Mouse (Mus musculus) lung, embryonic 16.5 days (tissue): Measurements from ENCODE around the gene Il18. TPM values are rescaled to one million over a fixed set of nuclear protein-coding genes. Genes with fewer than 3 reads are reported as not detected.

Experiments
- ATAC-seq: fragments of 200-750 bp; cut with Nextera tagmentation; 2 replicates; pipeline ENCODE4 v1.8.0; 2017; ENCODE audit warnings: low read depth, mild to moderate bottlenecking, moderate library complexity
- H3K27ac ChIP-seq: fragments of 300-500 bp; sonication (generic); 2 replicates; pipeline ENCODE4 v1.5.1; 2014; ENCODE audit warnings: mild to moderate bottlenecking, control low read depth, low read length
- H3K27me3 ChIP-seq: fragments of 300-500 bp; sonication (generic); 2 replicates; pipeline ENCODE4 v1.6.1; 2014; ENCODE audit warnings: low read depth, low read length, mixed read lengths; ENCODE audit not compliant: control insufficient read depth, insufficient read depth
- H3K36me3 ChIP-seq: fragments of 300-500 bp; sonication (generic); 2 replicates; pipeline ENCODE4 v1.6.1; 2014; ENCODE audit warnings: low read length; ENCODE audit not compliant: control insufficient read depth, insufficient read depth
- H3K4me1 ChIP-seq: fragments of 300-500 bp; sonication (generic); replicated peaks from 2 replicates; pipeline ENCODE4 v1.6.1; 2014; ENCODE audit warnings: low read length, mixed read lengths; ENCODE audit not compliant: control insufficient read depth, insufficient read depth
- H3K4me2 ChIP-seq: fragments of 300-500 bp; sonication (generic); 2 replicates; pipeline ENCODE4 v1.6.1; 2014; ENCODE audit warnings: low read depth, low read length, control low read depth
- H3K4me3 ChIP-seq: fragments of 300-500 bp; sonication (generic); 2 replicates; pipeline ENCODE4 v1.5.1; 2014; ENCODE audit warnings: mild to moderate bottlenecking, low read length, control low read depth
- H3K9ac ChIP-seq: fragments of 300-500 bp; sonication (generic); 2 replicates; pipeline ENCODE4 v1.6.1; 2014; ENCODE audit warnings: low read length, control low read depth
- H3K9me3 ChIP-seq: fragments of 300-500 bp; sonication (generic); 2 replicates; pipeline ENCODE4 v1.6.1; 2016; ENCODE audit warnings: low read length; ENCODE audit not compliant: control insufficient read depth
- WGBS: fragments of 180-500 bp; shearing (Covaris S2); extraction: QIAGEN DNeasy Blood & Tissue Kit; methylation state at CpG from one replicate; pipeline ENCODE4 v1.1.7; 2014; 5-methylcytosine and 5-hydroxymethylcytosine counted together
- polyA plus RNA-seq: library from polyadenylated mRNA; unstranded; fragments of >200 nt; fragmentation: Nextera tagmentation; extraction: Ambion mirVana; gene quantifications from 2 replicates; pipeline ENCODE4 v1.2.1, GENCODE M21; 2015

The Il18 gene
- polyA plus RNA-seq: 5.0 and 6.5 TPM in 2 replicates

DNA sequence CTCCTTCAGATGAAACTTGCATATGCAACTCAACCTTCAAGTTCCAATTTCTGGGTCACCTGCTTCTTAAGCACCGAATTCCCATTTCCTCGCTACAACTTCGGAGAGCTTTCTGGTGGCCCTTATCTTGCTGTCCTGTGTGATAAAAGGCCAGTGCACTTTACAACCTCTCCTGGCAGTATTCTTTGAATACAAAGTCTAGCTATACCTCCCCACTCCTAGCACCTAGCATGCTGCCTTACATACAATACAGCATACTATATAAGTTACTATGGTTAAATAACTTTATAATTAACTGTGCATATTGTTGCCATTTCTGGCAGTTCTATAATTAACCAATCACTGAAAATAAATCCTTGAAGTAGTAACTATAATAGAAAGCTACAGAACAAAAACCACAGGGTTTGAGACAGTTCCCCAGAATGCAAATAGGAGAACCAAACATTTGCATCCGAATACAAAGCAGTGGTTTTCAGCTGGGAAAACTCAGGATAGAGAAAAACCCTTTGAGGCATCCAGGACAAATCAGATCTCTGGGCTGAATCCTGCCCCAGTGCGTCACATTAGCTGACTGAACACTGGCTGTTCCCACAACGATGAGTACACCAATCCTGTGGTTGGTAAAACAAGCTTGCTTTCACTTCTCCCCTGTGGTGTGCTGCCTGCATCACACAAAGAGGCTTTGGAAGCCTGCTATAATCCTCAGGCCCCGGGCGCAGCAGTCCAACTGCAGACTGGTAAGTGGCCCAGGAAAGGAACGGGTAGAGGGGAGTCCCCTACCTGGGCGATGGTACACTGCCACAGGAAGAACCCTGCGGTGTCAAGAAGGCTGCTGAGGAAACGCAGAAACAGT, at the start of gene Il18:
Gene Il18, plus strand, starts transcription at position 587 of the 853 bp plus-strand sequence.
- H3K9me3 ChIP-seq: no peaks in the 10 kb centered on the region
- H3K4me3 ChIP-seq: no peak within 1 kb of the TSS
- 29% methylated on average over 12 of the region's 12 CpGs for WGBS
- no peak for ATAC-seq
- H3K27me3 ChIP-seq: no peaks in the 10 kb centered on the region
- no peaks in the 10 kb centered on the region for H3K36me3 ChIP-seq
- H3K4me1 ChIP-seq: no peaks in the 10 kb centered on the region
- no peak within 1 kb of the TSS for H3K27ac ChIP-seq
- peak within 1 kb of the TSS; percentile 21 for H3K4me2 ChIP-seq
- no peak within 1 kb of the TSS for H3K9ac ChIP-seq

DNA sequence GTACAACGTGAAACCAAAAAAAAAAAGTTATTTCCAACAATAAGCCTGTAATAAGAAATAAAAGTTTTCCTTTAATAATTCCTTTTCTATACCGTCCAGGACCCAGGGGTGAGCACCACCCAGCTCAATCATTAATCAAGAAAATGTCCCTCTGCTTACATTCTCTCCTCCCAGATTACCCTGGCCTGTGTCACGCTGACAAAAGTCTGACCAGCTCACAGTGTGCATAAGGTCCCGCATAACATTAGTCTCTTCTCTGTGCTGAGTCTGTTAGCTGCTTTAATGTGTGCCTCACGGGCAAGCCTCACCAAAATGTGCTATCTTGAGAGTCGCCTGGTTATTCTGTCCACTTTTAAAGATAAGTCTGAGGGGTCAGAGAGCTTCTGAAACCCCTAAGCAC, 49.2 kb upstream of the Il18 start:
- H3K4me3 ChIP-seq: no peak overlapping the region
- no peak overlapping the region for H3K27ac ChIP-seq
- H3K9ac ChIP-seq: no peak overlapping the region
- H3K27me3 ChIP-seq: no peaks in the 10 kb centered on the region
- no peaks in the 10 kb centered on the region for H3K4me1 ChIP-seq
- no peak overlapping the region for H3K4me2 ChIP-seq
- no peaks in the 10 kb centered on the region for H3K36me3 ChIP-seq
- no peak for ATAC-seq
- WGBS: 22% methylated on average over 6 of the region's 6 CpGs
- H3K9me3 ChIP-seq: no peaks in the 10 kb centered on the region

DNA sequence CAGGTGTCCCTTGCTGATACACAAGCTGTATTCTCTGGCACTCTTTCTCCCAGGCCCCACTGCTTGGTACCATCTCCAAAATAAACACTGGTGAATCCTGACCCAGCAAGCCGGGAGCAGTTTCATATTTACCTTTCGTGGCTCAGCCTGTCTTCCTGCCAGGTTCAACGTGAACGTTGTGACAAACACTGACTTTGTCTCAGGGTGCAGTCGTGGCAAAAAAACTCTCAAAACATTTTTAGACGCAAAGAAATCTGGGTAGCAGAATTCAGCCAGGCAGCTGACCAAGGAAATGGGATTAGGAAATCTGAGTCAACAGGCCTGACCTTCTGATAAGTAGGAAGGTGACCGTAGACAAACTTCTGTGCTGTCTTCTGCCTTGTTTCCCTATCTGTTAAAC, 47.1 kb upstream of the Il18 start:
- 29% methylated on average over 7 of the region's 7 CpGs for WGBS
- no peak overlapping the region for H3K4me3 ChIP-seq
- H3K9ac ChIP-seq: no peak overlapping the region
- H3K27ac ChIP-seq: no peak overlapping the region
- H3K9me3 ChIP-seq: no peaks in the 10 kb centered on the region
- no peak overlapping the region for H3K4me2 ChIP-seq
- H3K4me1 ChIP-seq: no peaks in the 10 kb centered on the region
- ATAC-seq: no peak
- H3K27me3 ChIP-seq: no peaks in the 10 kb centered on the region
- H3K36me3 ChIP-seq: no peaks in the 10 kb centered on the region

DNA sequence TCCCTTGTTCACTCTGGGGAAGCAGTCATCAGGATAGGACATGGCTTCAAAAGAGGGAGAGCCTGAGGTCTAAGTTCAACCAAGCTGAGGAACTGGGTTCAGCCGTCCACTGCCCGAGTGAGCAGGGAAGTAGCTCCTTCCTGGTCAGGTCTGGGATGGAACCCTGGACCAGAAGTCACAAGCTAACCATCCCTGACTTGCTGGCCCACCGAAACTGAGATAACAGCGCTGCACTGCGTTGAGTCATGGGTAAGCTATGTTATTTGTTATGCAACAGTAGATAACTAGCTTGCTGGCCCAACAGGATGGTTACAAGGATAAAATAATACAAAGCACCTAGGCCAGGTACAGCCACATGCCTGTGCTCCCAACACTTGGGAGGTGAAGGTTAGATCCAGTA, 39.2 kb upstream of the Il18 start:
- H3K36me3 ChIP-seq: no peaks in the 10 kb centered on the region
- H3K9ac ChIP-seq: no peak overlapping the region
- no peak overlapping the region for H3K4me2 ChIP-seq
- 69% methylated on average over 5 of the region's 5 CpGs for WGBS
- no peaks in the 10 kb centered on the region for H3K27me3 ChIP-seq
- no peaks in the 10 kb centered on the region for H3K4me1 ChIP-seq
- H3K9me3 ChIP-seq: no peaks in the 10 kb centered on the region
- ATAC-seq: no peak
- H3K4me3 ChIP-seq: no peak overlapping the region
- H3K27ac ChIP-seq: no peak overlapping the region

DNA sequence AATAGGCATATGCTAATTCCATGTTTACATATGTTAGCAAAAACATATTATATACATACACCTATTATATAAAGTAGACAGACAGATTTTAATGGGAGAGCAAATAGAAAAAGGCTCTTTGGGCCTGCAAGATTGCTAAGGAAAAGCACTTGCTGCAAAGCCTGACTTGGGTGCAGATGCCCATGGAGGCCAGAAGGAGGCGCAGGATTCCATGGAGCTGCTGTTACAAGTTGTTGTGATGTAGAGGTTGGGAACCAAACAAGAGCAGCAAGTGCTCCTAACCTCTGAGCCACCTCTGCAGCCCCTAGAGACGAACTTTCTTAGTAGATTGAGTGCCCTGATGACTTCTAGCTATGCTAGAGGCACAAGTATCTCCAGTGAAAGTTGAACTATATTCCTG, 35.8 kb upstream of the Il18 start:
- ATAC-seq: no peak

DNA sequence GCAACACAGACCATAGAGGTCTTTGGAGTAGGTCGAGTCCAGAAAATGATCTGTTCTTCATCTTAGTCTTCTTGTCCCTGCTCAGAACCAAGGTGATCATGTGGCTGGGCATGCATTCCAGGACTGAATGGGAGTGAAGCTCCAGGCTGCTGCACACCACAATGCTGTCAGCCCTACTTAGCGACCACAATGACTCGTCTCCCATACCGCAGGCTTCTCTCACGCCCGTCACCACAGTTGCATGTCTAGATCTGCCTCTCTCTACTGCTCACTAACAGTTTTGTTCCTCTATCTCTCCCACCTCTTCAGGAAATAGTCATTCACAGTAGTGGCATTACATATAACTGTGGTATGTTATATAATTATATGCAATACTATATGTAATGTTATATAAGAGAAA, 33.9 kb upstream of the Il18 start:
- no peak overlapping the region for H3K27ac ChIP-seq
- no peaks in the 10 kb centered on the region for H3K9me3 ChIP-seq
- no peak overlapping the region for H3K9ac ChIP-seq
- 88% methylated on average over 6 of the region's 6 CpGs for WGBS
- no peaks in the 10 kb centered on the region for H3K4me1 ChIP-seq
- no peak overlapping the region for H3K4me2 ChIP-seq
- H3K4me3 ChIP-seq: no peak overlapping the region
- no peaks in the 10 kb centered on the region for H3K27me3 ChIP-seq
- ATAC-seq: no peak
- no peaks in the 10 kb centered on the region for H3K36me3 ChIP-seq

More for the DNA sequence above, 35.8 kb upstream of the Il18 start:
- Histone ChIP-seq H3K9me3 (no peaks in the 10 kb centered on the region), H3K36me3 (no peaks in the 10 kb centered on the region), H3K4me3 (no peak overlapping the region), H3K27ac (no peak overlapping the region), H3K27me3 (no peaks in the 10 kb centered on the region), H3K4me2 (no peak overlapping the region), H3K4me1 (no peaks in the 10 kb centered on the region), H3K9ac (no peak overlapping the region)
- WGBS: 15% methylated on average over 2 of the region's 2 CpGs

DNA sequence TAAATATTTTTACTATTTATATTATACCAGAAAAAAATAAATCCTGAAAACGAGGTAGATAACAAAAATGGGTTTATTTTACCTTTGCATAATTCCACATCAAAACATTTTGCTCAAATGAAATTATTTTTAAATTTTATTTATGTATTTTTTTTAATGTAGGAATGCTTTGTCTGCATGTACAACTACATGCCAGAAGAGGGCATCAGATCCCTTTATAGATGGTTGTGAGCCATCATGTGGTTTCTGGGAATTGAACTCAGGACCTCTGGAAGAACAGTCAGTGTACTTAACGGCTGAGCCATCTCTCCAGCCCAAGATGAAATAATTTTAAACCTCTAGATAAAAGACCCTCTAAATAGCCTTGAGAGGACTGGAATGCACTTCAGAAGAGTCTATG, 33.1 kb upstream of the Il18 start:
- Histone ChIP-seq H3K9me3 (no peaks in the 10 kb centered on the region), H3K4me1 (no peaks in the 10 kb centered on the region), H3K4me3 (no peak overlapping the region), H3K9ac (no peak overlapping the region), H3K27ac (no peak overlapping the region), H3K27me3 (no peaks in the 10 kb centered on the region), H3K36me3 (no peaks in the 10 kb centered on the region), H3K4me2 (no peak overlapping the region)
- ATAC-seq: no peak
- 41% methylated on average over 2 of the region's 2 CpGs for WGBS

DNA sequence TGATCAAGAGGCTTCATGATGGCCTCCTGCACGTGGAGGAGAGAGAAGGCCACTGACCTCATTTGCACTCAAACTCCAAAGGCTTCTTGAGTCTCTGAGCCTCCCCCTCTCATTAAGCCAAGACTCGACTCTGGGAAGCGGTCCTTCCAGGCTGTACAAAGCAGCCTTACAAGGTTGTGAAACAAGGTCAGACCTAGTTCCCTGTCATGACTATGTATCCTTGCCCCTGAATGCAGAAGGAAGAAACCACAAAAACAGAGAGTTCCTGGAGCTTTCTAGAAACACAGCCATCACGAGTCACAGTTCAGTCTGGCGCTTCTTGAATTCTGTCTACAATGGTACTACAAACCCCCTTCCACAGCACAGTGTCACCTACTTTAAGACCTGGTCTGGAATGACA, 32.1 kb upstream of the Il18 start:
- 70% methylated on average over 5 of the region's 5 CpGs for WGBS
- no peak overlapping the region for H3K9ac ChIP-seq
- ATAC-seq: no peak

DNA sequence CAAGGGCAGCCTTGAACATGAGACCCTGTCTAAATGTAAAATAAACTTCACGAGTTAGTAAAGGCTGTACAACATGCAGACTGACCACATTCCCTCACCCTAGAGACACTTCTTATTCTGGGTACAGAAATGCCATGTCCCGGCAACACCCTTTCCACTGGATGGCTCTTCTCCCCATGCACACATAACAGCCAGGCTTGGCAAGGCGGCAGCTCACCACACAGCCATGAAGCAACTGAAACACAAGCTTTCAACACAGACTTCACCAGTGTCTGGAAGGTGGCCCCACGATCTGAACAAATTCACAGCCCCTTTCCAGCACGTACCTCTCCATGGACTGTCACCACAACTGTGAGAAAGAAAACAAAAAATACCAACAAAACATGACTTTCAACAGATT, 29.7 kb upstream of the Il18 start:
- H3K4me3 ChIP-seq: no peak overlapping the region
- no peaks in the 10 kb centered on the region for H3K9me3 ChIP-seq
- no peak overlapping the region for H3K27ac ChIP-seq
- no peak overlapping the region for H3K9ac ChIP-seq
- peaks cover 11% of the 10 kb centered on the region for H3K4me1 ChIP-seq
- WGBS: 84% methylated on average over 5 of the region's 5 CpGs
- no peak for ATAC-seq
- no peaks in the 10 kb centered on the region for H3K27me3 ChIP-seq
- no peak overlapping the region for H3K4me2 ChIP-seq
- H3K36me3 ChIP-seq: no peaks in the 10 kb centered on the region

More for the DNA sequence above, 32.1 kb upstream of the Il18 start:
- Histone ChIP-seq H3K4me2 (no peak overlapping the region), H3K36me3 (no peaks in the 10 kb centered on the region), H3K9me3 (no peaks in the 10 kb centered on the region), H3K4me1 (peaks cover 6% of the 10 kb centered on the region), H3K27me3 (no peaks in the 10 kb centered on the region), H3K4me3 (no peak overlapping the region), H3K27ac (no peak overlapping the region)
